Mouse (Mus musculus) urinary bladder, postnatal 4 days (tissue): ENCODE results near the gene Samm50.
A peak's percentile ranks its signal among the peaks of the same experiment; 100 is the strongest.

Experiments used
- DNase-seq, 2 experiments: peaks; one replicate each; pipeline ENCODE4 v3.0.0; 2021 to 2022; ENCODE audit warnings: low spot score in 2 of 2

Gene Samm50

GRCm38 (mm10) chr15:84238552-84238951 lies 46.5 kb downstream of the Samm50 start:
- no peak for DNase-seq

GRCm38 (mm10) chr15:84238991-84239401 lies 47.0 kb downstream of the Samm50 start:
- no peak for DNase-seq

GRCm38 (mm10) chr15:84241520-84241919 lies 49.5 kb downstream of the Samm50 start:
- no peak for DNase-seq

DNA sequence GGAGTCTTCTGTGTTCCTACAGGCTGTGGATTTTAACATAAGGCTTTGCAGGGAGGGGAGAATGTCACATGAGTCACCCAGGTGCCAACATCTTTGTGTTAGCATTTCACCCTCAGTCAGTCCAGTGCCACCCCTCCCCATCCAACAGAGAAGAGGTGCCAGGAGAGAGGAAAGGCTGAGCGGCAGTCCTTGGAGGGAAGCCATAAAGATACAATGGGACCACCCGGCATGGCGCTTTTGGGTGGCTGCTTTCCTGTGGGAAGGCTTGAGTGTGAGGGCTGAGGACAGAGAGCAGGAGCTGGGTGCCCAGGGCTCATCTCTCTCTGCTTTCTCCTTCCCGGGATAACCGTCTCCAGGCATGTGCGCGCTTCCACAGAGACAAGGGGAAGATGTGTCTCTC lies 53.1 kb downstream of the Samm50 start:
- DNase-seq, result no peak

GRCm38 (mm10) chr15:84246195-84246594 lies 54.2 kb downstream of the Samm50 start:
- no peak for DNase-seq

DNA sequence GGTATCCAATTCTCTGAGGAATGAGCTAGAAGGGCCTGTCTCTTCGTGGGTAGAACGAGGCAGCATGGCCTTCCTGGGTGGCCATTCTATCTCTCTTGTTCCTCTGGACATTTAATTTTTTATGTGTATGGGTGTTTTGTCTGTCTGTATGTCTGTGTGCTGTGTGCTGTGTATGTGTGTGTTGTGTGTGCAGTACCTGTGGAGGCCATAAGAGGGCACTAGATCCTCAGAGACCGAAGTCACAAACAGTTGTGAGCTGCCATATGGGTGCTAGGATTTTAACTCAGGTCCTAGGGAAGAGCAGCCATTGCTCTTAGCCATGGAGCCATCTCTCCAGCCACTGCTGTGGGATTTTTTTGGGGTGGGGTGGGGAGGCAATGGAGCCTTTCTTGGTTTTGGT lies 55.3 kb downstream of the Samm50 start:
- no peak for DNase-seq

DNA sequence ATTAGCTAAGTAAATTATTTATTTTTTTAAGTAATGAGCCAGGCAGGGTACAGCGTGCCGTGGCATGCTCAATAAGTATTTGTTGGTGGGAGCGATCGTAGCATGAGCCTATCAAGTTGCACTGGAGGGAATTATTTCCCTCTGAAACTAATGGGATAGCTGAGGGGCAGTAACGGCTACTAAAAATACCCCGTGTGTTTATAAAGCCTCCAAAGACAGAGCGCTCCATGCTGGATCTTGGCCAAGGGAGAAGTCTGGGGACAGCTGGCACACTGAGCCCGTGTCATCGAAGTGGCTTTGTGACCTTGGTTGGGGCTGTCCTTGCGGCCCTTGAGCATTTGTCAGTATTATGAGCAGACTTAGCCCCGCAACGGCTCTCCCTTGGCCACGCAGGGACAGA lies 59.2 kb downstream of the Samm50 start:
- DNase-seq, result peak in 1 of 2 experiments; percentile 29

DNA sequence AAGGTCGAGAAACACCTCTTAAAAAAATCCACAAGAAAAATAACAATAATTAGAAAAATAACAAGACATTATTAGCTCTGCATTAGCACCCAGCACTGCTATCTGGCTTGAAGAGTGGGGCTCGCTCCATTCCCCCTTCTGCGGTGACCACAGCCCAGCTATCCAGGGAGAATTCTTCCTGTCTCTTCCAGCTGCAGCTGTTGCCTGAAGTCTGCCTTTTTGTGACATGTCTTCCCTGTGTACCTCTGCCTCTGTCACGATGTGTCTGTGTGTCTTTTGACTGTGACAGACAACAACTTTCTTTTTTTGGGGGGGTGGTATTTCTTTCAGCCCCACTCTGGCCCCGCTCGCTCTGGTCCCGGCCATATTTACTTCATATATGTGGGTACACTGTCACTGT lies 60.6 kb downstream of the Samm50 start:
- no peak for DNase-seq

DNA sequence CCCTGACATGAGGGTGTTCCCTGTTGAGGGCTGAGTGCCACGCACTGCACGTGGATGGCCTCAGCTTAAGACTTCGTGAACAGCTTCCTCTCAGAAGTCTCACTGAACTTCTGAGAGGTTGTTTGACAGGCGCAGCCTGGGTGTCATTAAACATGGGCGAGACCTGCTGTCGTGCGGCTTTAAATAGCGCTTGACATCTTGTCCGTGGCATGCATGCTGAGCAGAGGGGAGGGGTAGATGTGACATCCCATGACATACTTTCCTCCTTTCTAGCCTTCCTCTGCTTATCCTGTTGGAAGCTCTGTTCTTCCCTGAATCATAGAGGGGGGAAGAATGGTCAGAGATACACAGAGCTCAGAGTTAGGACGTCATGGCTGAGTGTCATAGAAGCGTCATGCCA lies 61.7 kb downstream of the Samm50 start:
- no peak for DNase-seq

DNA sequence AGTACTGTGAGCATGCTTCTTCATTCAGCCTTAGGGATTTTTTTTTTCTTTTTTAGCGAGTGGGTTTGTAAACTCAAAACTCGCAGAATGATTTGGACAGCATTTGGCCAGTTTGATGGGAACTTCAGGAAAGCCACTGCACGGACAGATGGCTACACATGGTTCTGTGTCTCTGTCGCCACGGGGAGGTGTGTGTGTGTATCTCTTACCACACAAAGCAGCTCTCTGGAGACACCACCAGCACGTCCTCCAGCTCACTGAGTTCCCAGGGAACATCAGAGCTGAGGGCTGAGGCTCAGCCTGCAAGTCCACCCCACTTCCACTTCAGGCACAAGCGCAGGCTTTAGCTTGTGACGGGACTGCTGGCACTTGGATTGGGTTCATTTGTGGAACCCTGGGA lies 62.3 kb downstream of the Samm50 start:
- DNase-seq, result no peak

- no peak for DNase-seq
These were observed 64.3 kb downstream of the Samm50 start for GRCm38 (mm10) chr15:84256254-84256850.

DNA sequence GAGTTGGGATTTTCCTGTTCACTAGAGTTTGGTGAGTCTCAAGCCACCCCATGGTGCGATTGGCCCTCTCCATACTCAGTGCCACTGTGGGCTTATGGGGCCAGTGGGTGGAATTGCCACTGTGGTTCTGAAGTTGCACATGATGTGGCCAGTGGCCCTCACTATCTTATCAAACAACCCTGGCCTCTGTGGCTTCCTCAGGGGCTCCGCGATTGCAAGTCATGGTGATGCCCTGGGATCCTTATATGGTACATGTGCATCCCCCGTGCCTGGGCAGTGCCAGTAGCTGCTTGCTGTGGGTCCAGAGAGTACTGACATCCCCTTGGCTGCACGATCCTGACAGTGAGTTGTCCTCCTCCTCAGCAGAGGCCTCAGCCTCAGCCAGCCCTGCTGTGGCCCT lies 64.8 kb downstream of the Samm50 start:
- no peak for DNase-seq

GRCm38 (mm10) chr15:84258602-84259355 lies 66.7 kb downstream of the Samm50 start:
- DNase-seq, result no peak

- peak; percentile 62 to 85 for DNase-seq
These were observed 68.2 kb downstream of the Samm50 start for GRCm38 (mm10) chr15:84260123-84260822.

- DNase-seq, result no peak
These were observed 70.6 kb downstream of the Samm50 start for GRCm38 (mm10) chr15:84262630-84263029.

DNA sequence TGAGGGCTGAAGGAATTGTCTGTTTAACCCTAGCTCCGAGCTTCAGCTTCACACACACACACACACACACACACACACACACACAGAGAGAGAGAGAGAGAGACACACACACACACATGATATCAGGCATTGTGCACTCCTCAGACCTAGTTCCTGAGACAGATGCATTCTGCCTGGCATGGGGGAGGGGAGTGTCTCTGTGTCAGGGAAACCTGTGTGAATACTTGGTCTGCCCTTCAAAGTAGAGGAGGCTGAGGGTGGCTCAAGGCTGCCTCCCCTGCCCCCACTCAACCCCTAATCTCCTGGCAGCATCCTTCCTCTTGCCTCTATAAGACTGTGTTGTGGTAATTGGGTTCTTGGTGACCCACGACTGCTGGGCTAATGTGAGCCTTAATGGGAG lies 71.5 kb downstream of the Samm50 start:
- no peak for DNase-seq

- no peak for DNase-seq
These were observed 73.1 kb downstream of the Samm50 start for GRCm38 (mm10) chr15:84265141-84265540.

DNA sequence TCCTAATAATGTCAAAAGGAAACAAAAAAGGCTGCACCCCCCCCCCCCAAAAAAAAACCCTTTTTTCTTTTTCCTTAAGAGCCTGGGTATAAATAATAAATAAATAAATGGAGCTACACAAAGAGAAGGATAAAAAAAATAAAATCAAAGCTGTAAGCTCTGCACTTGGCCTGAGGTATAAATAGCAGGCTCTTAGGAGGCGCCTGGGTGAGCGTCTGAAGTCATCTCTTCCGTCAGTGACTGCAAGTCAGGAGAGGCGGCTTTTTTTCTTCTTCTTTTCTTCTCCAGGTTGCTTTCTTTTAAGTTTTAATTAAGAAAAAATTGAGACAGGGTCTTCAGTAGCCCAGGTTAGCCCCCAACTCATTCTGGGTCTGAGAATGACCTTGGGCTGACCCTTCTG lies 74.2 kb downstream of the Samm50 start:
- no peak for DNase-seq
